Mouse (Mus musculus) ES-E14 (cell line): Measurements from ENCODE around the gene Col6a3.

Source experiments
- HCFC1 ChIP-seq: IDR thresholded peaks from 2 replicates; pipeline ENCODE4 v1.6.1; 2012; ENCODE audit warnings: low read length, inconsistent platforms, borderline replicate concordance; ENCODE audit not compliant: insufficient read depth
- MAFK ChIP-seq: IDR thresholded peaks from 2 replicates; pipeline ENCODE4 v1.6.1; 2014; ENCODE audit warnings: mild to moderate bottlenecking, low read depth, low read length, inconsistent platforms; ENCODE audit not compliant: insufficient read depth
- ZNF384 ChIP-seq: IDR thresholded peaks from 2 replicates; pipeline ENCODE4 v1.6.1; 2012; ENCODE audit warnings: low read depth, low read length, inconsistent platforms

GRCm38 (mm10) chr1:90770027-90770426 is 73.7 kb downstream of the Col6a3 start:
- TF ChIP-seq HCFC1, result no peak
- no peak for TF ChIP-seq MAFK
- TF ChIP-seq ZNF384, result no peak
